Mouse (Mus musculus) lung, postnatal 0 days (tissue): ENCODE results near the gene Shank1.

Experiments
- CTCF ChIP-seq: IDR thresholded peaks from 2 replicates; pipeline ENCODE4 v1.5.1; 2016; ENCODE audit warnings: antibody characterized with exemption, mild to moderate bottlenecking
- EP300 ChIP-seq: IDR thresholded peaks from 2 replicates; pipeline ENCODE4 v1.6.1; 2016; ENCODE audit warnings: antibody characterized with exemption, mild to moderate bottlenecking, control low read depth

- TF ChIP-seq CTCF (no peak), EP300 (no peak)
These were observed 75.7 kb downstream of the Shank1 start, which contains the start of gene 1700008O03Rik for GRCm38 (mm10) chr7:44385720-44386119.
